ENCODE assay signal across 10 mouse cellular contexts in genomic region chr7:25859962-25860870, GRCm38 (mm10). TPM values are rescaled to one million over a fixed set of nuclear protein-coding genes. Genes with fewer than 3 reads are reported as not detected.
DNase-seq lines count a peak whose midpoint lies in the region; ATAC-seq and TF ChIP-seq lines count a peak whose summit lies in the region.
"Had no signal": no experiment of that assay in that cellular context is flagged by ENCODE, and none has a peak within 500 bp of the region (broad histone marks: within the 10 kb centered on the region; RNA-seq: fewer than 3 reads in every experiment).

No protein-coding gene starts in this region.

- no peaks in the 10 kb centered on the region for H3K36me3 ChIP-seq in heart, adult 2 months (ENCODE audit: control insufficient read depth, insufficient read depth, low read length)
- no peaks in the 10 kb centered on the region for H3K36me3 ChIP-seq in limb, embryonic 13.5 days
- H3K36me3 ChIP-seq in splenic B cell, adult 2 months (ENCODE audit: control insufficient read depth, insufficient read depth, low read length, poor library complexity, severe bottlenecking) = no peaks in the 10 kb centered on the region
- H3K36me3 ChIP-seq: G1E; liver, embryonic 15.5 days had no signal

- WGBS in heart, adult 2 months = 17% methylated on average over 9 of the region's 9 CpGs
- 15% methylated on average over 9 of the region's 9 CpGs for WGBS in limb, embryonic 13.5 days

- no peak overlapping the region for H3K27ac ChIP-seq in heart, adult 2 months
- no peak overlapping the region for H3K27ac ChIP-seq in limb, embryonic 13.5 days
- H3K27ac ChIP-seq: liver, embryonic 15.5 days had no signal

- no peaks in the 10 kb centered on the region for H3K79me2 ChIP-seq in heart, adult 2 months (replicated peaks; ENCODE audit: control insufficient read depth, insufficient read depth, low read length)

- no peak for TF ChIP-seq EP300 in heart, adult 2 months (IDR thresholded peaks at IDR 0.05; ENCODE audit: insufficient read depth, low read depth, low read length)

- H3K4me2 ChIP-seq in limb, embryonic 13.5 days (replicated peaks) = peak overlapping the region; percentile 59
- H3K4me2 ChIP-seq: liver, embryonic 15.5 days had no signal

- TF ChIP-seq POLR2A in heart, adult 2 months (IDR thresholded peaks at IDR 0.05; ENCODE audit: insufficient read depth, low read depth, low read length) = no peak

- no peaks in the 10 kb centered on the region for H3K27me3 ChIP-seq in heart, adult 2 months (ENCODE audit: control insufficient read depth, insufficient read depth, low read length)
- no peaks in the 10 kb centered on the region for H3K27me3 ChIP-seq in limb, embryonic 13.5 days
- H3K27me3 ChIP-seq in splenic B cell, adult 2 months (ENCODE audit: control insufficient read depth, insufficient read depth, low read length, poor library complexity, severe bottlenecking) = no peaks in the 10 kb centered on the region
- H3K27me3 ChIP-seq: liver, embryonic 15.5 days had no signal

- peak; percentile 66 to 67 for ATAC-seq in hematopoietic stem cell, adult 5-6 weeks (replicated peaks in 1 of 2; ENCODE audit: insufficient read depth in 1 of 2, low FRiP score in 2 of 2, low TSS enrichment in 1 of 2, low read depth in 1 of 2, poor library complexity in 2 of 2, severe bottlenecking in 2 of 2)
- ATAC-seq in limb, embryonic 13.5 days (ENCODE audit: low FRiP score, low read depth) = peak; percentile 73; the same call in 1 of the 2 replicates

- no peak for DNase-seq in heart, adult 2 months
- DNase-seq in heart, adult 9 months (ENCODE audit: low spot score in 2 of 2) = no peak
- peak; percentile 8 for DNase-seq in c-Kit-positive CD71-negative TER-119-negative erythroid progenitor cells, embryonic 14.5 days (ENCODE audit: low read depth)
- peak; percentile 14 for DNase-seq in splenic B cell, adult 2 months (ENCODE audit: low read depth, low spot score)
- DNase-seq in spleen, adult 12 weeks (ENCODE audit: low spot score) = no peak
- no peak for DNase-seq in ovary, postnatal 14 days (ENCODE audit: low spot score)

- no peak overlapping the region for H3K4me3 ChIP-seq in heart, adult 2 months
- H3K4me3 ChIP-seq in limb, embryonic 13.5 days = peak overlapping the region; percentile 29
- H3K4me3 ChIP-seq: liver, embryonic 15.5 days had no signal

- H3K9ac ChIP-seq in heart, adult 2 months (ENCODE audit: low read depth, low read length) = no peak overlapping the region
- H3K9ac ChIP-seq in limb, embryonic 13.5 days = 0 out of 2 replicates have a peak overlapping the region, but pooled peaks have one; percentile 19
- H3K9ac ChIP-seq: liver, embryonic 15.5 days had no signal

- no peaks in the 10 kb centered on the region for H3K4me1 ChIP-seq in heart, adult 2 months (ENCODE audit: control insufficient read depth, insufficient read depth, low read length)
- 0 out of 2 replicates have a peak, but pooled peaks cover 3% of the 10 kb centered on the region for H3K4me1 ChIP-seq in limb, embryonic 13.5 days
- H3K4me1 ChIP-seq: liver, embryonic 15.5 days had no signal

- intact Hi-C loops in heart, adult 2 months (cut with DNase I) = loop anchor here (5.0 kb wide), 1 partner anchor 42 kb away; no protein-coding TSS in a partner anchor

- peak; percentile 39 for TF ChIP-seq CTCF in heart, adult 2 months (IDR thresholded peaks at IDR 0.05)

- no peaks in the 10 kb centered on the region for H3K9me3 ChIP-seq in limb, embryonic 13.5 days
- H3K9me3 ChIP-seq: G1E; liver, embryonic 15.5 days had no signal

RNA-seq across cellular contexts. Expression of gene Cyp2b10, which starts 37.2 kb away (rescaled TPM):
- 1 to 10 TPM; 1.3 to 3.1 TPM for total RNA-seq in heart, adult 2 months (2021)
- polyA plus RNA-seq in heart, adult 2 months (2012; rRNA removed) = 0.29 and 1.8 TPM in 2 replicates
- not detected in 2 replicates for total RNA-seq in hematopoietic stem cell, adult 5-6 weeks (2017)
- polyA plus RNA-seq in limb, embryonic 13.5 days (2015; fragmentation: Nextera tagmentation; extraction: Ambion mirVana) = not detected in 2 replicates
- total RNA-seq: G1E had no signal
- polyA plus RNA-seq: G1E had no signal

RNA-seq across cellular contexts. Expression of gene Cyp2s1, which starts 43.5 kb away (rescaled TPM):
- 1 to 10 TPM; 5.7 to 5.9 TPM for total RNA-seq in heart, adult 2 months (2021)
- polyA plus RNA-seq in heart, adult 2 months (2012; rRNA removed) = 5.4 and 10.1 TPM in 2 replicates
- not detected in 2 replicates for total RNA-seq in hematopoietic stem cell, adult 5-6 weeks (2017)
- polyA plus RNA-seq in limb, embryonic 13.5 days (2015; fragmentation: Nextera tagmentation; extraction: Ambion mirVana) = 1.8 and 2.2 TPM in 2 replicates
- polyA plus RNA-seq: G1E had no signal

Comparison
In these comparisons a context has a peak if more than half of its experiments do, and no peak if none do; other contexts are left out.
1. DNase-seq: peak in c-Kit-positive CD71-negative TER-119-negative erythroid progenitor cells, embryonic 14.5 days (single experiment) and splenic B cell, adult 2 months (single experiment); none in heart, adult 2 months (0 of 2), heart, adult 9 months (0 of 2), spleen, adult 12 weeks (single experiment) and ovary, postnatal 14 days (single experiment).